Mouse (Mus musculus) liver, embryonic 14.5 days (tissue): ENCODE results near the gene Jhy.

Experiments used
- CTCF ChIP-seq: IDR thresholded peaks from 2 replicates; pipeline ENCODE4 v1.5.1; 2016; ENCODE audit warnings: antibody characterized with exemption, low read depth, control low read depth
- EP300 ChIP-seq: IDR thresholded peaks from 2 replicates; pipeline ENCODE4 v1.6.1; 2016; ENCODE audit warnings: antibody characterized with exemption, low read depth

DNA sequence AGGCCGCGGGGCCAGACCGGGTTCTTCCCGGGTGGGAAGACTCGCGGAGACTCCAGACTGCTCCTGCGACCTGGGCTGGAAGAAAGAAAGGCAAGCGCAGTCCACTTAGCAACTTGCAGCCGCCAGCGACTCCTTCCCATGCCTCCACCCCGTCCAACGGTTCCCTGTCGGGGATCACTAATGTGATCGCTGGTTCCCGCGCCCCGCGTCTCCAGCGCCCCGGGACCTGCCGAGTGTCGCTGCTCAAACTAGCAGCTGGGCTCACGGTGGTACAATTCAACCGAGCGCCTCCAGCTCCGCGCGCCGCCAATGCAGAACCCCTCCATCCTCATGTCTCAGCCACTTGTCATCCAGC lies 86.1 kb downstream of the Jhy start:
- TF ChIP-seq CTCF (no peak), EP300 (no peak)
